Mouse (Mus musculus) heart, adult 8-10 months (tissue): ENCODE results near the gene Ifitm7. TPM values are rescaled to one million over a fixed set of nuclear protein-coding genes. Genes with fewer than 3 reads are reported as not detected.
"Not testable (repeated sequence)": the region's sequence is repeated elsewhere in the genome, so short reads cannot be mapped to it uniquely, and the experiment has no call there.

Source experiments
- DNase-seq: peaks from one replicate; pipeline ENCODE4 v3.0.0; 2022; ENCODE audit warnings: low spot score
- total RNA-seq, 4 experiments: library from RNA; stranded (reverse); gene quantifications; 2 replicates each; pipeline ENCODE4 v1.2.4; 2022

The Ifitm7 gene
- not detected for total RNA-seq

- DNase-seq: no peak
These were observed at the start of gene Ifitm7, which contains the start of gene 2900011O08Rik for GRCm38 (mm10) chr16:13986574-13987478. Gene Ifitm7, minus strand, starts transcription at chr16:13986888. Gene 2900011O08Rik, plus strand, starts transcription at chr16:13986604.

DNA sequence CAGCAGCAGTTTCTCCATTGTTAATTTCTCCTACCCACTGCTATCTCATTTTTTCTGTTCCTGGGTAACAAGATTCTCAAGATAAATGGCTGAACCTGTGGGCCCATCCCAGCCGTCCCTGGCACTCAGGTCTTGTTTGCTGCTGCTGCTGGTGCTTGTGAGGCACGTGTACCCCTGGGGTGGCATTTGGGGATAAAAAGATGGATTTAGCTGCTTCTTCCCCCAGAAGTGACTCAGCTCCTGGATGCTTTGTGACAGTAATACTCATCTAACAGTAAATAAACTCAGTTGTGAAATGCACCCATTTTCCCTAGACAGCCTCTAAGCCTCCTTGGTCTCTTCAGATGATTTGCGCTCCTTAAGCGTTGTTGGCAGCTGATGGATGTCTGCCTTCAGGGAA lies 46.4 kb upstream of the Ifitm7 start:
- DNase-seq: no peak

DNA sequence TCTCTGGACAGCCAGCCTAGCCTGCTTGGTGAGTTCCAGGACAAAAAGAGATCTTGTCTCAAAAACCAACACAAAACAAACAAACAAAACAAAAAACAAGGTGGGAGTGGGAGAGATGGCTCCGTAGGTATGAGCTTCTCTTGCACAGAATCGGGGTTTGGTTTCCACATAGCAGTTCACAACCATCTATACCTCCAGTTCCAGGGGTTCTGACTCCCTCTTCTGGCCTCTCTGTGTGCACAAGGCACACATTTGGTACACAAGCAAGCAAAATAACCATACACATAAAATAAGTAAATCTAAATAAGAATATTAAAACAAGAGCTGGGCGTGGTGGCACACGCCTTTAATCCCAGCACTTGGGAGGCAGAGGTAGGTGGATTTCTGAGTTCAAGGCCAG lies 44.0 kb upstream of the Ifitm7 start:
- no peak for DNase-seq

GRCm38 (mm10) chr16:14029851-14030250 lies 43.2 kb upstream of the Ifitm7 start:
- DNase-seq: no peak

- DNase-seq: no peak
These were observed 42.4 kb upstream of the Ifitm7 start for GRCm38 (mm10) chr16:14029072-14029471.

DNA sequence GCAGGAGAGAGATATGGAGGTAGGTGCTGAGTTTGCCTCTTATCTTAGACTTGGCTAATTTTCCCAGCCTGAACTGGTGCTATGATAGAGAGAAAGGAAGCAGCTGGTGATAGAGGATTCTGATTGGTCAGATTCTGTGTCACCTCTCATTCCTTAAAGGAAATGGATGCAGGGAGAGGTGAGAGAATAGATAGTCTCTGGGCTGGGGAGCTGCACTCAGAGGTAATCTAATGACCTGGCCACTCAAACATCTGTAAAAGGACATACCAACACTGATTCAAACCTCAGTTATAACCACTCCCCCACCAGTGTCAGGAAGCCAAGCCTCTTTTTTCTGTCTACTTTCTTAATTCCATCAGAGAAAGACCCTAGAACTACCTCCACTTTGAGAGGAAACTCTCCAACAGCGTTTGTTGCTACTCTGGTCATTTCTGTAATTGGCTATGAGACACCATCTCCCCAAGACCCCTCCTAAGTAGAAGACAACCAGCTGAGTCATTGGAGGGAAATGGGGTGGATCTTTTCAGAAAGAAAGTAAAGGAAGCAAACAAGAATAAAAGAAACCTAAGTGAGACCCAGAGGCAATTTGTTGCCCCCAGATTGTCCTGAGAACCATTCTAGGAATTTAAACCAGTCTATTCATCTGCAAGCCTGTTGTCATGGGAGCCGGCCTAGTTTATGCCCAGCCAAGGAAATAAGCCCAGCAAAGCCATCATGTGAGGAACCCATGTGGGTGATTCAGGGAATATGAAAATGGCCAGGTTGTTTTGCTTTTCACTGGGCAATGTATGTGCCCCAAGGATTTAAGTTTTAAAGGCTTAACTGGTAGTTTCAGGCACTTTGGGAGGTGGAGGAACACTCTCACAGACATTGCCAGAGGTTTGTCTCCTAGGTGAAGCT lies 38.7 kb upstream of the Ifitm7 start:
- no peak for DNase-seq

DNA sequence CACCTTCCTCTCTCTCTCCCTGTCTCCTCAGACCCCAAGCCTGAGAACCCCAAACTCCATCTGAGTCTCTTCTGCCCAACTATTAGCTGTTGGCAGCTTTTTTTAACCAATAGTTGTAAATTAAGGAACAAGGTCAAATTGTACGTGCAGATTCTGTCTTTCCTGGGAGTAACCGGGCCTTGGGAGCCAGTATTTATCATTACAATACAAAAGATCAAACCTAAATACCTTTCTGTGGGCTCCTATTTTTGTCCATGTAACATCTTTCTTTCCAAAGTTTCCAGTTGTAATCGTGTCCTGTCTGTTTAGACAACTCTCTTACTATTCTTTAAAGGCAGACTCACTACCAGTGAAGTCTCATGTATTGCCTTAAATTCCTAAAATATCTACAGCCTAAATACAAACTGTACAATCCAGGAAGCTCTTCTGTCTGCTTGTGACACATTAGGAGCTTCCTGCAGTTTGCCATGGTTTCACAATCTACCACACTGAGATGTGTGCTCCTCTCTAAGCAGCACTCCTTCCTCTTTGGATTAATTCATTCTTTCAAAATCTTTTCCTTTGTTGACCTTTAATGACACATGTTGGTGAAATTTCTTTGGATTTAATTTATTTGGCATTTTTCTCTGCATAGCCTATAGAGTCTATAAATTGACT lies 34.6 kb upstream of the Ifitm7 start:
- DNase-seq: no peak

DNA sequence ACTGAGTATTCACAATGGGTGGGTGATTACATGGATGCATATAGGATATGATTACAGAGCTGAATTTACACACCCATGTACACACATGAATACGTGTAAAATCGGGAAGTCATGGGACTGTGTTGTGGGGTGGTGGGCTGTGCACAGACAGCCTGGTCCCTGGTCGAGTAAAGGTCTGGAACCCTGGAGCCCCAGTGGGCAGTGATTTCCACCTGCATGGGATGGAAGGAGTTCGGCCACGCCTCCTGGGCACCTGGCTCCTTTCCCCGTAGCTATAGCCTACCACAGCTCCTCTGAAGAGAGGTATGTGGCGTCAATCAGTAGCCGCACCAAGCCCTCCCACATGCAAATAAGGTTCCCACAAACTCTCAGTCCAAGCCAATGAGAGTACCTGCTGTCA lies 30.6 kb upstream of the Ifitm7 start:
- no peak for DNase-seq

- no peak for DNase-seq
These were observed 23.3 kb upstream of the Ifitm7 start for GRCm38 (mm10) chr16:14009966-14010365.

DNA sequence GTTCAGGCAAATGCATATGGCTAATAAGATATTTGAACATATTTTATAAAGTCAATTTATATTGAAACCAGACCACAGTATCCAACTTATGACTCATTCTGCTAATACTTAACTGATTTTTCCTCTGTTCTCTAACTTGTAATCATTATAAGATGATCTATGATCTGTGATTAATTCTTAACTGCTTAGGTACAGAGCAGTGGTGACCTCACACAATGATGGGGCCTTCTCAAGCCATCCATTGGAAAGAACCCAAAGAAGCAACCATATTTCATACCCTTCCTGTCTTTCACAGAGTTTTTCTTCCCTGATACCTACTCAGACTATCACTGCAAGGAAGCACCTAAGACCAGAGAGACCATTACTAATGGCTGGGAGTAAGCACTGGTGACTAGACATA lies 22.0 kb upstream of the Ifitm7 start:
- no peak for DNase-seq

DNA sequence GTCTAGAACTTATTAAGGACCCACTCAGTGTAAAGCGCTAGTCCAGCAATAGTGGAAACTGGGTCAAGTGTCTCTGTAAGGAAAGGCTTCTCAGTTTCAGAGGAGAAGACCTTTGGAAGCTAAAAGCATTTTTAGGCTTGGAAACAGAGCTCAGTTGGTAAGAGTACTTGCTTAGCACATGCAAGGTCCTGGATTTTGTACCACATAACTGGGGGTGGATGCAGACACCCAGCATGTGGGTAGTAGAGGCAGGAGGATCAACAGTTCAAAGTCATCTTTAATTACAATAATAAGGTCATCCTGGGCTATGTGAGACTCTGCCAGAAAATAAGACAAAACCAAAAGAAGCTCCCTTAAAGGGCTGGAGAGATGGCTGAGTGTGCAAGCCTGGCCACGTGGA lies 21.4 kb upstream of the Ifitm7 start:
- DNase-seq: no peak

GRCm38 (mm10) chr16:14005266-14005665 lies 18.6 kb upstream of the Ifitm7 start:
- no peak for DNase-seq

- DNase-seq: no peak
These were observed 18.0 kb upstream of the Ifitm7 start for GRCm38 (mm10) chr16:14004726-14005125.

GRCm38 (mm10) chr16:14004170-14004569 lies 17.5 kb upstream of the Ifitm7 start:
- no peak for DNase-seq

DNA sequence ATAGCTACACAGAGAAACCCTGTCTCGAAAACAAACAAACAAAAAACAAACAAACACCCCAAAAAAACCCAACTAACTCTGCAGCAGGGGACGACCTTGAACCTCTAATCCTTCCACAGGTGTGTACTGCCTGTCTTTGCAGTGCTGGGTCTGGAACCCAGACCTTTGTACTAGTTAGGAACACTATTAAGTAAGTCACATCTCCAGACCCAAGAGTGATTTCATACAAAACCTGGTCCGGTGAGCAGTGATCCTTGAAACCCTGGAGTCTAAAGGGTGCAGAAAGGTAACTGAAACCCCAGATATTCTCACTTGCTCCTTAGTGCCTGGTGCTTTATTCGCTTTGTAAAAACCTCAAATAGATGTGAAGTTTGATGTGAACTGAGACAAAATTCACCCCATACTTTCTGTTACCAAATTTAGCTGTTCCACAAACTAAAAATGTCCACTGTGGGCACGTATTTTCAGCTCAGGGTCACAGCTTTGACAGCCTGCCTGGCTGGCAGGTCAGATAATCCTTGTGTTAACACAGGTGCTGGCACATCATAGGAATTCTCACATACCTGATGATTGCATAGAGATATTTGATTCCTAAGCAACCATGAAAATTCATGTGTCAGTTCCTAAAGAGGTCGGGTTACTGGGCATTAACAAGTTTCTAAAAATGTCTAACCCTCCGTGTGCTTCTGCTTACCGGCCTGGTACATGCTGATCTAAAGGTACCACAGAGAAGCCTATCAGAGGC lies 16.9 kb upstream of the Ifitm7 start:
- DNase-seq: no peak

- no peak for DNase-seq
These were observed 7.8 kb upstream of the Ifitm7 start for GRCm38 (mm10) chr16:13994502-13994901.

- DNase-seq: no peak
These were observed 7.4 kb upstream of the Ifitm7 start for GRCm38 (mm10) chr16:13994076-13994475.

DNA sequence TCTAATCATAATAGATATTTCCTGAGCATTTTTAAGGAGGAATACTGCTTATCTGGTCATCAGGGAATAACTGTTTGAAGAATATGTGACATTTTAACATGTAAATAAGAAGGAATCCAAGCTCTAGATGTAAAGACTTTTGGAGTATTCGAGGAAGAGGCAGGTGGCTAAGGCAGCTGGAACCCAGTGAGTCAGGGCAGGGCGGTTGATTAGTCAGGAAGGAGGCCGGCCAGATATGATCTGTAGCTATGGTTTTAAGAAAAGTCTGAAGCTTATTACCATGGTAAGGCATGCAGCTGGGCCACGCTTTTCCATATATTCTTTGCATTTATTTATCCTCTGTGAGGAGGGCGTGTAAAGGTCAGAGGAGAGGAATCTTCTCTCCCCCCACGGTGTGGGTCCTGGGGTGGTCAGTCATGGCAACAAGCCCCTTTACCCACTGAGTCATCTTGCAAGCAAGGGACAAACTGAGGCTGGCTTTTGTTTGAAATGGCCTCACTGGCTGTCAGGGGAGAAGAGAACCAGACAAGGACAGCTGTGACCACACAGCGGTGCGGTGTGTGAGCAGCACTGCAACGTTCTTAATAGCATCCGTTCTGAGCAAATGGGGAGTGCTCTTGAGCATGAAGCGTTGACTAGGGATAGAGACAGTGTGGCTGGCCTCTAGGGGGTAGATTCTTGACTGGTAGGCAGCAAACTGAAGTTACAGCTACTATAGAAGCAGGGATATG lies 6.0 kb upstream of the Ifitm7 start:
- DNase-seq: no peak

- DNase-seq: no peak
These were observed 503 bp downstream of the Ifitm7 start for GRCm38 (mm10) chr16:13986197-13986573.

DNA sequence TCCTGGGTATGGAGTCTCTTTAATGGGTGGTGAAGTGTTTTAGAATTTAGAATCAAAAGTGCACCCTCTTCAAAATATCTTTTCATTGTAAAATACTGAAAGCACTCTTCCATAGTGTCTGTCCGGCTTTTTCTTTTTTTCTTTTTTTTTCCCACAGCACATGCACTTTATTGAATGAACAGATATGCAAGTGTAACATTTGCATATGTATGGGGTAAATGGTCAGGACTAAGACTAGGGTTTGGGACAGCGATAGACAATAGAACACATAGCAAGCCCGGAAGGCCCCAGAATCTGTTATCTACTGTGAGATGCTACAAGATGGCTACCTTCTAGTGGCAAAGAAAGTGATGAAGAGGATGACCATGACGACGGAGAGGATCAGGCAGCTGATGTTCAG lies 3.5 kb downstream of the Ifitm7 start:
- no peak for DNase-seq

- DNase-seq: not testable (repeated sequence)
These were observed 5.0 kb downstream of the Ifitm7 start for GRCm38 (mm10) chr16:13981726-13982125.
